Mouse (Mus musculus) ES-Bruce4 (cell line): ENCODE measurements around the gene Garem2. TPM values are rescaled to one million over a fixed set of nuclear protein-coding genes. Genes with fewer than 3 reads are reported as not detected.

Experiments
- H3K27ac ChIP-seq: 2 replicates; pipeline ENCODE4 v1.5.1; 2012; ENCODE audit warnings: low read length, inconsistent platforms; ENCODE audit not compliant: insufficient read depth
- H3K27me3 ChIP-seq: 2 replicates; pipeline ENCODE4 v1.6.1; 2012; ENCODE audit warnings: mild to moderate bottlenecking, low read length, inconsistent platforms; ENCODE audit not compliant: control insufficient read depth, poor library complexity, insufficient read depth, severe bottlenecking
- H3K36me3 ChIP-seq: 2 replicates; pipeline ENCODE4 v1.6.1; 2012; ENCODE audit warnings: inconsistent platforms, mild to moderate bottlenecking, low read length, moderate library complexity; ENCODE audit not compliant: control insufficient read depth, poor library complexity, insufficient read depth, severe bottlenecking
- H3K4me1 ChIP-seq: one replicate; pipeline ENCODE4 v1.8.1; 2011; ENCODE audit warnings: low read length; ENCODE audit not compliant: control insufficient read depth, insufficient read depth
- H3K4me3 ChIP-seq: 2 replicates; pipeline ENCODE4 v1.5.1; 2011; ENCODE audit warnings: low read depth, mild to moderate bottlenecking, low read length
- H3K9ac ChIP-seq: 2 replicates; pipeline ENCODE4 v1.6.1; 2012; ENCODE audit warnings: low read depth, mild to moderate bottlenecking, inconsistent platforms; ENCODE audit not compliant: poor library complexity, severe bottlenecking
- H3K9me3 ChIP-seq: replicated peaks from 2 replicates; pipeline ENCODE4 v1.6.1; 2012; ENCODE audit warnings: mild to moderate bottlenecking, low read length, inconsistent platforms; ENCODE audit not compliant: control insufficient read depth, poor library complexity, insufficient read depth, severe bottlenecking
- CTCF ChIP-seq: IDR thresholded peaks from one replicate; pipeline ENCODE4 v1.8.1; 2011; ENCODE audit warnings: low read depth, low read length
- EP300 ChIP-seq: IDR thresholded peaks from 2 replicates; pipeline ENCODE4 v1.6.1; 2011; ENCODE audit warnings: low read depth, low read length; ENCODE audit not compliant: insufficient read depth
- POLR2A ChIP-seq: IDR thresholded peaks from one replicate; pipeline ENCODE4 v1.8.1; 2011; ENCODE audit warnings: low read length; ENCODE audit not compliant: insufficient read depth
- polyA plus RNA-seq: library from polyadenylated mRNA; stranded (reverse); fragments of >200 nt; gene quantifications from 2 replicates; pipeline ENCODE4 v1.2.4, GENCODE M21; 2011; ENCODE audit warnings: low read depth; ENCODE audit not compliant: missing spikeins, insufficient read depth, insufficient read length

The Garem2 gene
- polyA plus RNA-seq, 1 experiment, result 0.67 TPM

- Histone ChIP-seq H3K4me3 (peak within 1 kb of the TSS; percentile 96), H3K27ac (peak within 1 kb of the TSS; percentile 68), H3K36me3 (peaks cover 34% of the 10 kb centered on the region), H3K9me3 (no peaks in the 10 kb centered on the region), H3K9ac (peak within 1 kb of the TSS; percentile 78), H3K4me1 (no peaks in the 10 kb centered on the region), H3K27me3 (no peaks in the 10 kb centered on the region)
- no peak for TF ChIP-seq CTCF
- TF ChIP-seq EP300, result 0 out of 2 replicates have a peak, but pooled peaks have one; percentile 29
- TF ChIP-seq POLR2A, result peak; percentile 88
Observed at GRCm38 (mm10) chr5:30072825-30073821, 31.8 kb upstream of the Garem2 start, which contains the start of gene Tyms. Tyms (minus strand) TSS chr5:30073617.

- 0 out of 2 replicates have a peak, but pooled peaks cover 3% of the 10 kb centered on the region for H3K9me3 ChIP-seq
- H3K9ac ChIP-seq, result peak overlapping the region; percentile 13
- no peaks in the 10 kb centered on the region for H3K4me1 ChIP-seq
- H3K36me3 ChIP-seq, result no peaks in the 10 kb centered on the region
- TF ChIP-seq CTCF (no peak), POLR2A (no peak), EP300 (no peak)
- no peak overlapping the region for H3K27ac ChIP-seq
- no peaks in the 10 kb centered on the region for H3K27me3 ChIP-seq
- peak overlapping the region; percentile 55 for H3K4me3 ChIP-seq
Observed at GRCm38 (mm10) chr5:30092701-30093100, 12.3 kb upstream of the Garem2 start.

GRCm38 (mm10) chr5:30094399-30094798, 10.6 kb upstream of the Garem2 start:
- Histone ChIP-seq H3K4me3 (no peak overlapping the region), H3K9me3 (0 out of 2 replicates have a peak, but pooled peaks cover 3% of the 10 kb centered on the region), H3K36me3 (no peaks in the 10 kb centered on the region), H3K9ac (no peak overlapping the region), H3K27ac (no peak overlapping the region), H3K27me3 (no peaks in the 10 kb centered on the region), H3K4me1 (no peaks in the 10 kb centered on the region)
- TF ChIP-seq CTCF (no peak), EP300 (no peak), POLR2A (no peak)

- Histone ChIP-seq H3K27ac (no peak overlapping the region), H3K4me1 (no peaks in the 10 kb centered on the region), H3K4me3 (no peak overlapping the region), H3K9me3 (no peaks in the 10 kb centered on the region), H3K9ac (no peak overlapping the region), H3K36me3 (no peaks in the 10 kb centered on the region), H3K27me3 (no peaks in the 10 kb centered on the region)
- TF ChIP-seq EP300, result no peak
- no peak for TF ChIP-seq POLR2A
- no peak for TF ChIP-seq CTCF
Observed at GRCm38 (mm10) chr5:30095731-30096130, 9.2 kb upstream of the Garem2 start.

- H3K27ac ChIP-seq, result no peak overlapping the region
- no peaks in the 10 kb centered on the region for H3K9me3 ChIP-seq
- no peak overlapping the region for H3K9ac ChIP-seq
- H3K4me3 ChIP-seq, result no peak overlapping the region
- no peak for TF ChIP-seq POLR2A
- no peaks in the 10 kb centered on the region for H3K4me1 ChIP-seq
- no peaks in the 10 kb centered on the region for H3K27me3 ChIP-seq
- no peaks in the 10 kb centered on the region for H3K36me3 ChIP-seq
Observed at GRCm38 (mm10) chr5:30098260-30098659, 6.7 kb upstream of the Garem2 start.

- H3K9me3 ChIP-seq, result no peaks in the 10 kb centered on the region
- no peak overlapping the region for H3K27ac ChIP-seq
- no peak overlapping the region for H3K9ac ChIP-seq
- H3K4me3 ChIP-seq, result no peak overlapping the region
- peaks cover 2% of the 10 kb centered on the region for H3K4me1 ChIP-seq
- no peaks in the 10 kb centered on the region for H3K36me3 ChIP-seq
- peaks cover 10% of the 10 kb centered on the region for H3K27me3 ChIP-seq
- TF ChIP-seq CTCF (no peak), EP300 (no peak), POLR2A (no peak)
Observed at GRCm38 (mm10) chr5:30103340-30103739, 1.6 kb upstream of the Garem2 start.
